Mouse (Mus musculus) heart, adult 2 months (tissue): ENCODE data around the gene Dnah14.

Experiments
- CTCF ChIP-seq: fragments of 200-600 bp; IDR thresholded peaks from 2 replicates; pipeline ENCODE4 v1.8.1; 2022; ENCODE audit warnings: antibody characterized with exemption, mild to moderate bottlenecking, moderate library complexity
- EP300 ChIP-seq: fragments of 200-500 bp; IDR thresholded peaks from 2 replicates; pipeline ENCODE4 v1.6.1; 2011; ENCODE audit warnings: low read depth, low read length, control low read depth; ENCODE audit not compliant: insufficient read depth
- POLR2A ChIP-seq: fragments of 200-500 bp; IDR thresholded peaks from 2 replicates; pipeline ENCODE4 v1.6.1; 2011; ENCODE audit warnings: mild to moderate bottlenecking, low read depth, low read length, control low read depth; ENCODE audit not compliant: insufficient read depth

- TF ChIP-seq EP300 (no peak), CTCF (no peak), POLR2A (no peak)
Measured at GRCm38 (mm10) chr1:181839746-181840366, 263.5 kb downstream of the Dnah14 start.
